Mouse (Mus musculus) erythroblast, adult 5-6 weeks (primary cell): ENCODE data around the gene Traf2. TPM values are rescaled to one million over a fixed set of nuclear protein-coding genes. Genes with fewer than 3 reads are reported as not detected.

Source experiments
- ATAC-seq: replicated peaks from 2 replicates; pipeline ENCODE4 v1.8.0; 2016; ENCODE audit warnings: moderate number of reproducible peaks, mild to moderate bottlenecking, moderate TSS enrichment, inconsistent platforms; ENCODE audit not compliant: poor library complexity, low FRiP score, severe bottlenecking
- total RNA-seq, 2 experiments: library from RNA; stranded (forward) in 1 of 2; stranded (reverse) in 1 of 2; fragments of 150-400 nt in 1 of 2; fragments of 200-764, 138-1000 nt in 1 of 2; gene quantifications; 2 replicates each; pipeline versions ENCODE4 v1.2.3 to v1.2.4; 2015 to 2017; ENCODE audit warnings: low replicate concordance in 2 of 2

Traf2 gene
- 1.7 and 2.3 TPM in 2 replicates for total RNA-seq (2015; ENCODE audit: low replicate concordance)
- total RNA-seq (2017; ENCODE audit: low replicate concordance) = 4.2 and 4.3 TPM in 2 replicates

GRCm38 (mm10) chr2:25546811-25547491, at the start of gene Traf2:
Gene Traf2 (minus strand): TSS chr2:25546940.
- peak; percentile 97 for ATAC-seq

GRCm38 (mm10) chr2:25591863-25592262, 45.1 kb upstream of the Traf2 start:
- peak; percentile 55; the same call in 1 of the 2 replicates for ATAC-seq

GRCm38 (mm10) chr2:25588227-25588907, 41.6 kb upstream of the Traf2 start:
- ATAC-seq = no peak

GRCm38 (mm10) chr2:25587290-25587689, 40.5 kb upstream of the Traf2 start:
- ATAC-seq = no peak

- ATAC-seq = no peak
Measured at GRCm38 (mm10) chr2:25585601-25586000, 38.9 kb upstream of the Traf2 start.

GRCm38 (mm10) chr2:25584856-25585255, 38.1 kb upstream of the Traf2 start:
- ATAC-seq = no peak

- ATAC-seq = no peak
Measured at GRCm38 (mm10) chr2:25584152-25584551, 37.4 kb upstream of the Traf2 start.

- ATAC-seq = no peak
Measured at GRCm38 (mm10) chr2:25583571-25583970, 36.8 kb upstream of the Traf2 start.

GRCm38 (mm10) chr2:25583120-25583481, 36.4 kb upstream of the Traf2 start:
- ATAC-seq = no peak

GRCm38 (mm10) chr2:25582466-25583119, 35.9 kb upstream of the Traf2 start:
- ATAC-seq = no peak

GRCm38 (mm10) chr2:25581901-25582301, 35.2 kb upstream of the Traf2 start:
- ATAC-seq = no peak

GRCm38 (mm10) chr2:25581294-25581864, 34.6 kb upstream of the Traf2 start, which contains the start of gene Ajm1:
Gene Ajm1 (minus strand): TSS chr2:25581757.
- ATAC-seq = peak; percentile 71

GRCm38 (mm10) chr2:25580621-25581101, 33.9 kb upstream of the Traf2 start:
- ATAC-seq = no peak

- ATAC-seq = no peak
Measured at GRCm38 (mm10) chr2:25579737-25580460, 33.2 kb upstream of the Traf2 start.

- ATAC-seq = no peak
Measured at GRCm38 (mm10) chr2:25578796-25579736, 32.3 kb upstream of the Traf2 start.

- no peak for ATAC-seq
Measured at GRCm38 (mm10) chr2:25577951-25578795, 31.4 kb upstream of the Traf2 start.

GRCm38 (mm10) chr2:25576965-25577891, 30.5 kb upstream of the Traf2 start:
- no peak for ATAC-seq
